Mouse (Mus musculus): ENCODE data around the gene Ptpa.

DNA sequence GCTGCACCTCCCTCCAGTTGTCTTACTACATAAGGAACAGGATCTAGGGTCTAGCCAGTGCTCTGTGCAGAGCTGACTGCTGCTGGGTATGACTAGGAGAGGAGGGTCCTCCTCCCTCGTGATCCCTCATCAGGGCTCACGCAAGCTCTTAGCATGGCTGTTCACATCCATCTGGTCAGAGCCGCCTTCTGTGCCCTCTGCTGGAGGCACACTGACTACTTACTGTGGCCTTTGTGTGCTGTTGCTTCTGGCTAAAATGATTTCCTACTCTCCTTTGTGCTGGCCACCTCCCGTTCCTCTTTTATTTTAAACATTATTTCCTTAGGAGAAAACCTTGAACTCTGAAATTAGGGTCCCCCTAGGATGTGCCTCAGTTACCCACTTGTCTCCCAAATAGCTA, 21.0 kb downstream of the Ptpa start:
- TF ChIP-seq CTCF (IDR thresholded peaks at IDR 0.05; ENCODE audit: low read depth, low read length) (no peak), POLR2A (IDR thresholded peaks at IDR 0.05; ENCODE audit: extremely low read depth, insufficient read depth, low read length) (no peak)

Data from liver, adult 2 months (tissue).